ENCODE assay signal across 19 mouse cellular contexts in genomic region chr9:116922561-116922960, GRCm38 (mm10).
DNase-seq lines count a peak whose midpoint lies in the region; ATAC-seq and TF ChIP-seq lines count a peak whose summit lies in the region.
"Had no signal": no experiment of that assay in that cellular context is flagged by ENCODE, and none has a peak within 500 bp of the region (broad histone marks: within the 10 kb centered on the region; RNA-seq: fewer than 3 reads in every experiment).

No protein-coding gene starts in this region.

- no peaks in the 10 kb centered on the region for H3K79me2 ChIP-seq in C2C12 (ENCODE audit: control insufficient read depth, insufficient read depth)

- H3K4me2 ChIP-seq in embryonic facial prominence, embryonic 11.5 days (ENCODE audit: low read depth, low read length), result no peak overlapping the region
- no peak overlapping the region for H3K4me2 ChIP-seq in limb, embryonic 14.5 days (replicated peaks; ENCODE audit: low read depth, low read length, severe bottlenecking)
- no peak overlapping the region for H3K4me2 ChIP-seq in midbrain, postnatal 0 days (ENCODE audit: low read depth, low read length, poor library complexity, severe bottlenecking)
- H3K4me2 ChIP-seq: embryonic facial prominence, embryonic 13.5 days; forebrain, embryonic 15.5 days; heart, embryonic 13.5 days; hindbrain, embryonic 15.5 days had no signal

- no peak for TF ChIP-seq POLR2A in limb, embryonic 14.5 days (IDR thresholded peaks at IDR 0.05; ENCODE audit: borderline replicate concordance, extremely low read depth, insufficient read depth, insufficient read length)

- H3ac ChIP-seq in C2C12 (ENCODE audit: control insufficient read depth, insufficient read length, low read depth), result no peak overlapping the region

- H3K27ac ChIP-seq in embryonic facial prominence, embryonic 11.5 days (replicated peaks; ENCODE audit: low read depth, low read length), result no peak overlapping the region
- peak overlapping the region; percentile 71 for H3K27ac ChIP-seq in limb, embryonic 10.5 days
- H3K27ac ChIP-seq in limb, embryonic 14.5 days (replicated peaks; ENCODE audit: low read depth, low read length), result no peak overlapping the region
- H3K27ac ChIP-seq in midbrain, postnatal 0 days (ENCODE audit: low read depth, low read length), result no peak overlapping the region
- H3K27ac ChIP-seq: forebrain, embryonic 10.5 days; forebrain, embryonic 15.5 days; heart, embryonic 13.5 days; hindbrain, embryonic 15.5 days had no signal

- H3K36me3 ChIP-seq in C2C12 (ENCODE audit: control insufficient read depth, insufficient read depth), result no peaks in the 10 kb centered on the region
- no peaks in the 10 kb centered on the region for H3K36me3 ChIP-seq in embryonic facial prominence, embryonic 11.5 days (replicated peaks; ENCODE audit: control insufficient read depth, insufficient read depth, low read depth, low read length)
- H3K36me3 ChIP-seq in limb, embryonic 10.5 days, result peaks cover 9% of the 10 kb centered on the region
- no peaks in the 10 kb centered on the region for H3K36me3 ChIP-seq in limb, embryonic 14.5 days (ENCODE audit: control insufficient read depth, insufficient read depth, low read length)
- H3K36me3 ChIP-seq in midbrain, postnatal 0 days (ENCODE audit: insufficient read depth, low read length), result no peaks in the 10 kb centered on the region
- H3K36me3 ChIP-seq: forebrain, embryonic 10.5 days; forebrain, embryonic 15.5 days; G1E; hindbrain, embryonic 15.5 days had no signal

- H3K79me3 ChIP-seq in C2C12 (ENCODE audit: low read depth), result no peaks in the 10 kb centered on the region

- H3K9me3 ChIP-seq in embryonic facial prominence, embryonic 11.5 days (replicated peaks; ENCODE audit: control insufficient read depth, low read length), result no peaks in the 10 kb centered on the region
- 0 out of 2 replicates have a peak, but pooled peaks cover 3% of the 10 kb centered on the region for H3K9me3 ChIP-seq in limb, embryonic 10.5 days (replicated peaks)
- H3K9me3 ChIP-seq in limb, embryonic 14.5 days (ENCODE audit: control insufficient read depth, low read length), result no peaks in the 10 kb centered on the region
- no peaks in the 10 kb centered on the region for H3K9me3 ChIP-seq in midbrain, postnatal 0 days (ENCODE audit: low read length)
- H3K9me3 ChIP-seq: embryonic facial prominence, embryonic 13.5 days; forebrain, embryonic 10.5 days; forebrain, embryonic 15.5 days; heart, embryonic 13.5 days; hindbrain, embryonic 15.5 days had no signal

- no peak overlapping the region for H3K4me3 ChIP-seq in C2C12 (ENCODE audit: insufficient read depth, poor library complexity, severe bottlenecking)
- H3K4me3 ChIP-seq in embryonic facial prominence, embryonic 11.5 days (ENCODE audit: low read depth, low read length), result no peak overlapping the region
- H3K4me3 ChIP-seq in limb, embryonic 10.5 days, result no peak overlapping the region
- no peak overlapping the region for H3K4me3 ChIP-seq in limb, embryonic 14.5 days (replicated peaks; ENCODE audit: low read length)
- no peak overlapping the region for H3K4me3 ChIP-seq in midbrain, postnatal 0 days (ENCODE audit: low read depth, low read length)
- H3K4me3 ChIP-seq: embryonic facial prominence, embryonic 13.5 days; erythroblast, embryonic 14.5 days; forebrain, embryonic 10.5 days; forebrain, embryonic 15.5 days; heart, embryonic 13.5 days; hindbrain, embryonic 15.5 days had no signal

- H3K4me1 ChIP-seq in embryonic facial prominence, embryonic 11.5 days (ENCODE audit: control insufficient read depth, insufficient read depth, low read length), result no peaks in the 10 kb centered on the region
- peaks cover 50% of the 10 kb centered on the region for H3K4me1 ChIP-seq in limb, embryonic 10.5 days
- H3K4me1 ChIP-seq in limb, embryonic 14.5 days (ENCODE audit: control insufficient read depth, insufficient read depth, low read length), result peaks cover 21% of the 10 kb centered on the region
- no peaks in the 10 kb centered on the region for H3K4me1 ChIP-seq in midbrain, postnatal 0 days (ENCODE audit: insufficient read depth, low read length)

- H3K27me3 ChIP-seq in C2C12 (ENCODE audit: control insufficient read depth, insufficient read depth, insufficient read length), result no peaks in the 10 kb centered on the region
- H3K27me3 ChIP-seq in embryonic facial prominence, embryonic 11.5 days (ENCODE audit: control insufficient read depth, insufficient read depth, low read length), result no peaks in the 10 kb centered on the region
- H3K27me3 ChIP-seq in limb, embryonic 10.5 days (ENCODE audit: low read depth, poor library complexity, severe bottlenecking), result no peaks in the 10 kb centered on the region
- H3K27me3 ChIP-seq in limb, embryonic 14.5 days (ENCODE audit: control insufficient read depth, insufficient read depth, low read length), result no peaks in the 10 kb centered on the region
- H3K27me3 ChIP-seq in midbrain, postnatal 0 days (ENCODE audit: insufficient read depth, low read length), result no peaks in the 10 kb centered on the region
- H3K27me3 ChIP-seq: embryonic facial prominence, embryonic 13.5 days; heart, embryonic 13.5 days had no signal

- peak; percentile 48 for DNase-seq in embryonic facial prominence, embryonic 11.5 days (ENCODE audit: low spot score)
- no peak for DNase-seq in limb, embryonic 10.5 days (ENCODE audit: low spot score)
- DNase-seq in limb, embryonic 14.5 days (ENCODE audit: low spot score), result peak; percentile 43
- no peak for DNase-seq in liver
- no peak for DNase-seq in thymus, postnatal 36 days
- DNase-seq in right cerebral cortex, postnatal 4 days, result no peak
- no peak for DNase-seq in midbrain, postnatal 0 days (ENCODE audit: low spot score)
- DNase-seq: adrenal gland, adult 2 months; adrenal gland, postnatal 25 days; heart, adult 11 months had no signal

- TF ChIP-seq CTCF in C2C12 (IDR thresholded peaks at IDR 0.05; ENCODE audit: control insufficient read depth, insufficient read depth, insufficient read length), result no peak
- no peak for TF ChIP-seq CTCF in midbrain, postnatal 0 days (IDR thresholded peaks at IDR 0.05)

- 0 out of 2 replicates have a peak, but pooled peaks have one; percentile 34 for ATAC-seq in embryonic facial prominence, embryonic 11.5 days (replicated peaks; ENCODE audit: insufficient number of reproducible peaks, low FRiP score, low TSS enrichment, low read depth)
- ATAC-seq in limb, embryonic 14.5 days (ENCODE audit: low FRiP score, low read depth), result peak; percentile 36; the same call in 1 of the 2 replicates
- no peak for ATAC-seq in midbrain, postnatal 0 days (ENCODE audit: low FRiP score)
- ATAC-seq: CD4-positive, CD25-positive, alpha-beta regulatory T cell, adult 4 months; forebrain, embryonic 15.5 days had no signal

- 58% methylated on average over 3 of the region's 3 CpGs for WGBS in embryonic facial prominence, embryonic 11.5 days
- WGBS in limb, embryonic 10.5 days, result 66% methylated on average over 3 of the region's 3 CpGs
- 58% methylated on average over 3 of the region's 3 CpGs for WGBS in limb, embryonic 14.5 days
- 88% methylated on average over 3 of the region's 3 CpGs for WGBS in midbrain, postnatal 0 days

- H3K9ac ChIP-seq in embryonic facial prominence, embryonic 11.5 days (replicated peaks; ENCODE audit: low read length), result no peak overlapping the region
- no peak overlapping the region for H3K9ac ChIP-seq in limb, embryonic 14.5 days (ENCODE audit: low read depth, low read length, severe bottlenecking)
- H3K9ac ChIP-seq in midbrain, postnatal 0 days (replicated peaks; ENCODE audit: low read length, poor library complexity, severe bottlenecking), result no peak overlapping the region
- H3K9ac ChIP-seq: embryonic facial prominence, embryonic 13.5 days; forebrain, embryonic 15.5 days; heart, embryonic 13.5 days; hindbrain, embryonic 15.5 days had no signal

TF ChIP-seq in C2C12, 6 proteins besides CTCF, POLR2A, EP300 and RAD21:
- TF ChIP-seq CEBPB (IDR thresholded peaks at IDR 0.05; ENCODE audit: low read depth), result no peak
- no peak for TF ChIP-seq USF1 (IDR thresholded peaks at IDR 0.05; ENCODE audit: low read depth)
- no peak for TF ChIP-seq MAX (IDR thresholded peaks at IDR 0.05)
- TF ChIP-seq MYOD1 (IDR thresholded peaks at IDR 0.05; ENCODE audit: control insufficient read depth, insufficient read length, low read depth), result peak; percentile 70
- TF ChIP-seq MYOG (IDR thresholded peaks at IDR 0.05; ENCODE audit: control insufficient read depth, extremely low read depth, insufficient read length), result no peak
- TF ChIP-seq FOSL1 (IDR thresholded peaks at IDR 0.05; ENCODE audit: insufficient read depth, low read length, poor library complexity, severe bottlenecking), result no peak

Comparison
In these comparisons a context has a peak if more than half of its experiments do, and no peak if none do; other contexts are left out.
1. DNase-seq: peak in embryonic facial prominence, embryonic 11.5 days (single experiment) and limb, embryonic 14.5 days (single experiment); none in limb, embryonic 10.5 days (single experiment), liver (single experiment), thymus, postnatal 36 days (0 of 2), right cerebral cortex, postnatal 4 days (single experiment) and midbrain, postnatal 0 days (single experiment).